Mouse (Mus musculus) cerebellum, adult 8-10 months (tissue): ENCODE measurements around the gene Klf11.
A peak's percentile ranks its signal among the peaks of the same experiment; 100 is the strongest.
"Not testable (repeated sequence)": the region's sequence is repeated elsewhere in the genome, so short reads cannot be mapped to it uniquely, and the experiment has no call there.

Source experiments
- DNase-seq: peaks from one replicate; pipeline ENCODE4 v3.0.0; 2022

Gene Klf11

DNA sequence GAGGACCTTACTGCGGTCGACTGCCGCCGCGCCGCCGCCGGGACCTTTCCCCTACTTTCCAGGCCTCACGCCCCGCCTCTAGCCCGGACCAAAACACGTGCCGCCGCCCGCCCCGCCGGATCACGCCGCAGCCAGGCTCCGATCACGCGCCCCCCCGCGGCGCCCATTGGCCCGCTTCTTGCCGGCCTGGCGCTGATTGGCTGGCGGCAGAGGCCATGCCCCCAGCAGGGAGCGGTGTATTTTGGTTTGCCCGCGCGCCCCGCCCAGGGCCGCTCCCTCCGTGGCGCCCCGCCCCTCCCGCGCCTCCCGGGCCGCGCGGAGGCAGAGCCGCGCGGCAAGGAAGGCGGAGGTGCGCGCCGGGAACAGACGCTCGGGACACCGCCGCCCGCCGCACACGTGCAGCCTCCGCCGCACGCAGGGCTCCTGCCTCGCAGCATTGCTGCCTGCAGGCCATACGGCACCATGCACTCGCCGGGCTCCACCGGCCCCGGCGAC lies at the start of gene Klf11:
Gene Klf11, plus strand, starts transcription at position 212 of the 495 bp plus-strand sequence.
- DNase-seq: peak; percentile 95

DNA sequence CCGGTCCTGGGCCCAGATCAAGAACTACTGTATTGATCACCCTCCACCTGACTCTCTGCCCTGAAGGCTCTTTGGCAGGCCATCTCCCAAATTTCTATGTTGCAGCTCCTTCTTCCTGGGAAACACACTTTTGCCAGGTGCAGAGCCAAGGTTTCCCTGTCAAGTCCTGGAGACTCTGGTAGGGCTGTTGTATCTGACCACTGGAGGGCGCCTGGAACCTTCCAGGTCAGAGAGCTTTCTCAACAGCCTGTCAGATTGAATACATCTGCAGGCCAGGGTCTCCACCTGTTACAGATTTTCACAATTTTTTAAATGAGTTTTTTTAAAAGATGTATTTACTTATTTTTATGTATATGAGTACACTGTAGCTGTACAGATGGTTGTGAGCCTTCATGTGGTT lies 47.8 kb upstream of the Klf11 start:
- peak; percentile 38 for DNase-seq

DNA sequence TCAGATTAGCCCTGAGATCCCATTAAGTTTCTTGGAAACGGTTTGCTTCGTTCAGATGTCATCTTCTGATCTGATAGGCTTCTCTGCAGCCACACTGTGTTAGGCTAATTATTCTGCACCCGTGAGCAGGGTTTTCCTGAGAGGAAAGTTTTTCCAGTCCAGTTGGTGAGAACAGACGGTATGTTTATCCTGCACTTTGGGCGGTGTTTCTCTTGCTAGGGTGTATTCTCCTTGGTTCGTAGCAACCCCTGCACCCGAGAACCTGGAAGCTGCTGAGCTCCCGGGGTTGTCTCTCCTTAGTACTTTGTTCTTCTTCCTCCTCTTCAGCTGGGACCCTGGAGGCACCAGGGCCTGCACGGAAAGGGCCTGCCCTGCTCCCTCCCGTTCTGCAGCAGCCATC lies 44.9 kb upstream of the Klf11 start:
- DNase-seq: no peak

DNA sequence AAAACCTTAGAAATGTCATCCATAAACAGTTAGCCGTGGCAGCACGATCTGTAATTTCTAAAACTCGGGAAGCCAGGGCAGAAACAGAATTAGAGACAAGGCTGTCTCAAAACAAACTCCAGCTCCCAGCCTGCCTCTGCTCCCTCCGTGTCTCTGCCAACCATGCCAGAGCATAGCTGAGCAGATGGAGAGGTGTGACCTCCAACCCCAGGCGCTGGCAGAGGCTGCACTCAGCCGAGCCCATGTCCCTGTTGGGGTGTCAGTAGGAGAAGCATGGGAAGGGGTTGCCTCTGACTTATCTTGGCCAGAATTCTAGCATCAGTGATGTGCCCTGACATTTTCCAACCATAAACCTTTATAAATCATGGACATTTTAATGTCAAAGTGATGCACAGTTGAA lies 38.5 kb upstream of the Klf11 start:
- DNase-seq: no peak

DNA sequence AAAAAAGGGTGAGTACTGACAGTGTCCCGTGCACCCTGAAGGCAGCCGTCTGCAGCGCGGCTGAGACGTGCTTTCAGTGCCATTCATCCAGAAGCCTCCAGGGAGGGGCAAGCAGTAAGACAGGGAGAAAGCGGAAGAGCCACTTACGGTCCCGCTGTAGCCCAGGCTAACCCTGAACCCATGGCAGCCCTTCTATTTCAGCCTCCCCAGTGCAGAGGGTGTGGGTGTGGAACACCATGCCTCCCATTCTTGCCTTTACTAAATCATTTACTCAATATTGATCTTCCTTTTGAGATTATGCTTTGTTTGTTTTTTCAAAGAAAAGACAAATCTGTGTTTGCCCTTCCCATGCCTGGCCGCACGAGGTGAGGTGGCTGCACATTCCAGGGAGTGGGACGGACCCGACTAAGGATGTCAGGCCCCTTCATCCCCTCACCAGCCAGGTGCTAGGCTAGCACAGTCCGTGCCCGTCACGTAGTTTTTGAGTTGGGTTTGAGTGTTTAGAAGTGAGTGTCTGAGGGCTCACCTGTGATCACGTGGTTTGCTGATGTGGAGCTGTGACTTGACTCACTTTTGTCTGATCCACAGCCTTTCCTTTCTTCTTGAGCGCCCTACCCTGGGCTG lies 36.5 kb upstream of the Klf11 start:
- no peak for DNase-seq

DNA sequence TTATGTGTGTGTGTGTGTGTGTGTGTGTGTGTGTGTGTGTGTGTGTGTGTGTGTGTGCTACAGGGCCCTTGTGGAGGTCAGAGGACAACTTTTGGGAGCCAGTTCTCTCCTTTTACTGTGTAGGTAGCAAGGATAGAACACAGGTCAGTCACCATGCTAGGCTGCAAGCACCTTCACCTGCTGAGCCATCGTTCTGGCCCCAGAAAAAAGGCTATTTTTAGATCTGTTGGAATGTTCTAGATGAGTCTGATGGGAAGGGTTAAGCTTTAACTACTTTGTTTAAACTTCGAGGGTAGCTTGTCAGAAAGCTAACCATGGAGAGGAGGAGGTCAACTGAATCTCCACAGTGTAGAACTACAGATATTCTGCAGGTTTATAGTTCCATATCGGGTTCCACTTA lies 35.9 kb upstream of the Klf11 start:
- DNase-seq: no peak

DNA sequence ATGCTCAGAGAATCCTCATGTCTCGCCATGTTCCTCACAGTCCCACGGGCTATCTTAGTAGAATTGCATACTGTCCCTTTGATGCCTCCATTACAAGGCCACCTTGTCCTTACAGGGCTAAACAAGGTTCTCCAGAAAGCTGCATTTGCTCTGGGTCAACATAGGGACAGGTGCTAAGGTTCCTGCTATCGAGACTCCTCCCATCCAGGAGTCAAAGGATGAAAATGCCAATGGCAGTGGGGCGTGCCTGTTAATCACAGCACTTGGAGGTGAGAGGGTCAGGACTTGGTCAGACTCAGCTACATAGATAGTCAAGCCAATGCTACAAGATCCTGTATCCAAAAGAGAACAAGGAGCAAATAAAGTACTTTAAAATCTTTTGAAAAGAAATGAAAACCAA lies 31.6 kb upstream of the Klf11 start:
- no peak for DNase-seq

DNA sequence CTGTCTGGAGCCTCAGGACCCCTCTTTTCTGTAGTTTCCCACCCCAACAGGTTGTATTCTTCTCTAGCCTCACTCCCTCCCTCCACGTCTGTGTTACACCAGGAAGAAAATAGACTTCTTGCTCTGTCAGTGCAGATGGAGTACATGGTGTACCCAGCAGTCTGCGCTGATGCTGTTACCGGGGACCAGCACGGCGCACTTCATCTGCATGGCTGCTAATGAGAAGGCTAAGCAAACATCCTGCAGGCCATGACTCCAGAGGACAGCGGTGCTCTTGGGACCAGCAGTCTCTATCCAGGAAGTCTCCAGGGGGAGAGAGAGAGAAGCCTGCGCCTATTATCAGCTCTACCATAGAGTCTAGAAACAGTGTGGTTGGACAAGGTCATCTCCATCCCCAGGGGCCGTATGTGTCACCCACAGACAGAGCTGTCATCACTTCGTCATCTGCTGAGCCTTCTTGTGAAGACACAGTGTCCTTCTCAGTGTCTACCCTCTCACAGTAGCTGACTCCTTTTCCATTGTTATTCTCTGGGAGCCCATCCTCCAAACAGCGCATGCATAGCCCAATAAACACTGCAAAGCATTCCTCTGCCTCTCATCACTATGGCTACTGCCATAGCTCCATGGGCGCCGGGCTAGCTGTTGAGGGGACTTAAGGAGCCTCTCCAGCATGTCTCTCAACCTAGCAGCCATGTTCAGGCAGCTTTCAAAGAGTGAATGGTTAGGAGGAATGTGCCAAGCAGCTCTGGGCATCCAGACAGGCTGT lies 27.4 kb upstream of the Klf11 start:
- no peak for DNase-seq

DNA sequence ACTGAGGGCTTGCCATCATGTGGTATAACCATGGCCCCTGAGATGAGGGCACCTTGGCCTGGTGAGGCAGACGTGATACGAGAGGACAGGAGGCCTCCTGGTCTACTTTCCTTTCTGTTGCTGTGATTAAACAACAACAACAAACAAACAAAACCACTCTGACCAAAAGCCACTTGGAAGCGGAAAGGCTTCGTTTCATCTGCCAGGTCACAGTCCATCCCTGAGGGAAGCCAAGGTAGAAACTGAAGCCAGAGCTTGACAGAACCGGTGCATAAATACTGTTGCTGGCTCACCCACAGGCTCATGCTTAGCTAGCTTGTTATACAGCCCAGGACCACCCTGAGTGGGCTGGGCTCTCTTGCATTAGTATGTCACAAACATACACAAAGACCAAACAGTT lies 24.7 kb upstream of the Klf11 start:
- no peak for DNase-seq

DNA sequence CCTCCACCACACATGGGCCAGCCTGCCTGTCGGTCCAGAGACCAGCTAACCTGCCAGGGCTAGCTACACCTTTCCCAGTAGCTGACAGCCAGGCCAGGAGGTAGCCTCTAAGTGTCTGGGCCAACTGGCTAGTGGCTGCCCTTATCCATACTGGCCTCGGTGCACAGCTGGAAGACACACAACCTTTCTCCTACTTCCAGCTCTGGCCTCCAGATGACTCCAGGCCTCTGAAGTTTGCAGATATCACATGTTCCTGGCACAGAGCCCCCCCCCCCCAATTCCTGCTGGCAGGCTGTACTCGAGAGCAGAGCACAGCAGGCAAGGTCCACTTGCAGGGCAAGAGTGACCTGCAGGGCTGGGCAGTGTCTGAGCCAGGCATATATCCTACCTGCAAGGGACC lies 23.9 kb upstream of the Klf11 start:
- DNase-seq: no peak

DNA sequence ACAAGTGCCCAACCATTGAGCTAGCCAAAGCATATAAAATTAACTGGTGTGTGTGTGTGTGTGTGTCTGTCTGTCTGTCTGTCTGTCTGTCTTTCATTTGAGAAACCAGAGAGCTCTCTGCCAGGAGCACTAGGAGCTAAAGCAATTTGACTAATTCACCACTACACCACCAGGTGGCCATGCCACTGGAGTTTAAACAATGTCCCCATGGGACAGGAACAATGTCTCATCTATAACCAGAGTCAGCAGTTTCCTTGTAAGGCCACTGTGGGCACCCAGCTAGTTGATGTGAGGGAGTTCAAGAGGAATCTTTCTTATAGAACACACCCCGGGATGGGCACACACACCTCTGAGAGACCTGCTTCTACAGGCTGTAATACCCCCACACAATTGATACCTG lies 20.9 kb upstream of the Klf11 start:
- no peak for DNase-seq

DNA sequence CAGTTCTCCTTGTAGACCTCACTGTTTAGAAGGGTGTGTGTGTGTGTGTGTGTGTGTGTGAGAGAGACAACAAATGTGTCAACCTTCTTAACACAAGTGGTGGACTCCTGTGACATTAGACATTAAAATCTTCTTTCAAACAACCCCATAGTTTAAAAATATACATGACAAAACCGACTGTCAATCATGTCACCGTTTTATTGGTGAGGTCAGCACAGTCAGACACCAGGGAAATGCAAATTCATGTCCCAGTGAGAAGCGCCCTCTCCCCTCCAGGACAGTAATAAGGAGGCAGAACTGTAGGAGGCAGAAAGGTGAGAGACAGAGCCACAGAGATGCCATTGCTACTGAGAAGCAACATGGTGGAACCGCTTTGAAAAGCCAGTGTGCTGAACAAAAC lies 18.7 kb upstream of the Klf11 start:
- no peak for DNase-seq

DNA sequence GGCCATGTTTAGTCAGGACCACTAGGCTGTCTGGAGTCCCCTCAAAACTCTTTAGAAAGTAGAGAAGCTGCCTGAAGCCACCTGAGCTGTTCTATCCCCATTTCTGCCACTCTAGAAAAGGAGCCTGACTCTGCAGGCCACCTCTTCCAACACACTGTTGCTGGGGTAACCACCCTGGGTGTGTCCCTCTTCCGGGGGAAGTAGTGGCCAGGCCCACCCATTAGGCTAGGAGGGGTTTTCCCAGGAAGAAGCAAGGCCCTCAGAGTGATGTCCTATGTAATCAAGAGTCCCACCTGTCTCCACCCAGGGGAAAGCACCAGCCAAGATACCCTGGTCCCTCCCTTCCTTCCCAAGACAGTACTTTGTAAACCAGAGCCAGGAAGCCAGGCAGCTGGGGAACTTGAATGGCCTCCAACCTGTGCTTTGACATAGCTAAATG lies 17.3 kb upstream of the Klf11 start:
- no peak for DNase-seq

DNA sequence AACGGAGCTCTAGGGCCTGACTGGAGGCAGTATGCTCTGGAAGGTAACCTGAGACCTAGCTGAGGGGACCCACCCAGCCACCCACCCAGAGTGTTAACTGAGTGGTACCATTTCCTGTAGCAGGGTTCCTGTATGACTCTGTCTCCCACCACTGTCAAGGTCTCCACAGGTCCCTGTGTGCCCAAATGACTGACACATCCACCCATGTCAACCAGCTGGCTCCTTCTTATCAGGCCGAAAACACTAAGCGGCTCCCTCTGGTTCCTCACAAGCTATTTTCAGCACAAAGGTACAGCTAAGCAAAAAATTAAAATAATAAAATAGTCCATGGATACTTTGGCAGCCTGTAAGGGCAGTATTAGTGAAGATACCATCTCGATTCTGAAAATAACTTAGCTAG lies 16.9 kb upstream of the Klf11 start:
- DNase-seq: no peak

DNA sequence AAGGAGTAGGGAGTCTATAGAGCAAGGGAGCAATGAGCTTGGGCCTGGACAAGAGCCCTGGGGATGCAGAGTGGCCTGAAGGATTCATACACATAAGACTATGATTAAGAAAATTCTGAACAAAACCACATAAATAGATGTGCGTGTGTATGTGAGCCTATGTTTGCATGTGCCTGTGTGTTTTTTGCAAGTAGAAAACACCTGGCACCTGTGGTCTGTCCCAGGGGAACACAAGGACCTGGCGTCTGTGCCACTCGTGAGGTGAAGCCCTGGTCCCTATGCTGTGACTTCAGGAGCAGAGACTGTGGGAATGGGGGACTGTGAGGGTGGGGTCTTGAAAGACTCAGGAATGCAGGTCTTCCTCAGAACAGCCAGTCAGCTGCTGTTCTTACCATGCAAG lies 16.4 kb upstream of the Klf11 start:
- no peak for DNase-seq

DNA sequence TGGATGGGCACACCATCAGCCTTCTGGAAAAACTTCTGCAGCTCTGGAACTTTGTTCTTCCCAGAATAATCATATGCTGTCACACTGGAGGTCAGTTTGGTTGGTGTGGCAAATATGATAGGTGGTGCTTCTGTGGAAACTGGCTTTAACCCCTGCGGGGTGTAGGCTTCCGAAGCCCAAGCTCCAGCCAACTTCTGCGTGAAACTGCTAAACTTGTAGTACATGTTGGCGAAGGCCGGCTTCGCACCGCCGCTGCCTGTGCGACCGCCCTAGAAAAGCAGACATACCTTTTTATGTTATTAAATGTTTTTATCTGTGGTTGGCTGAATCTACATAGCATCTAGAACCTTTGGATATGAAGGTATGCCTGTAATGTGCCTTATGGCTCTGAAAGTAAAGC lies 12.3 kb upstream of the Klf11 start:
- not testable (repeated sequence) for DNase-seq

DNA sequence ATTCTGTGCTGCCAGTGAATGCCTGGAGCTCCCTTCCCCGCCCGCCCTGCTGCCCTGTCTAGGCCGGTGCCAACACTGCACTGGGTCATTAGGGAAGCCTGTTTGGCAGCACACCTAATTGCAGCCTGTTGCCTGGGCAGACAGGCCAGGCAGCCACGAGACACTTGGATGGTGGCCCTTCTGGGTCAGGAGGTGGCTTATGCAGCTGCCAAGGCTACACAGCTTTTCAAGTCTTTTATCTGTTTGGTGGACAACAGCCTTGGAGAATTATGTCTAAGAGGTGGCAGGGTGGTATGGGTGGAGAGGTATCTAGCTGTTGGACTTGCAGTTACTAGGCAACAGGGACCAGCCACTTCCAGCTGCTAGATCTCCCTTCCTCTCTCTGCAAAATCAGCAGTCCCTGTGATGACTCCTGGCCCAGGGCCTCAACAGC lies 8.7 kb upstream of the Klf11 start:
- DNase-seq: peak; percentile 46

DNA sequence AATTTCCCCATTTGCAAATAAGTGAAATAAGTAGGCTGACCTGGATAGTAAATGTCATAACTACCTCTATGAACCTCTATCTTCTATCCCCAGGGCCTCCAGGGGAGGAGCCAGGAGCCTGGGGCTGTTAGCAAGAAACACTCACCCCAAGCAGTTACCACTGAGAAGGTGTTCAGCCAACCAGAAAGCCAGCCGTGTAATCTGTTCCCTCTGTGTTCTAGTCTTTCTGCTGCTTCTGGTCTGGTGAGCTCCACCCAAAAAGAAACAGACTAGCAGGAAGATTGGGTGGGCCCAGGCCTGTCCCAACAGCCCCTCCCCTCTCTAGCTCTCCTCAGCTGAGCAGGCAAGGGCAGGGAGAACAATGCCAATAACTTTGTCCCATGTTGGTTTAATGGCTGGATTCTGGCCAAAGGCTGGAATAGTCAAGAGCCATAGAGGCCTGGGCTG lies 6.9 kb upstream of the Klf11 start:
- DNase-seq: no peak

DNA sequence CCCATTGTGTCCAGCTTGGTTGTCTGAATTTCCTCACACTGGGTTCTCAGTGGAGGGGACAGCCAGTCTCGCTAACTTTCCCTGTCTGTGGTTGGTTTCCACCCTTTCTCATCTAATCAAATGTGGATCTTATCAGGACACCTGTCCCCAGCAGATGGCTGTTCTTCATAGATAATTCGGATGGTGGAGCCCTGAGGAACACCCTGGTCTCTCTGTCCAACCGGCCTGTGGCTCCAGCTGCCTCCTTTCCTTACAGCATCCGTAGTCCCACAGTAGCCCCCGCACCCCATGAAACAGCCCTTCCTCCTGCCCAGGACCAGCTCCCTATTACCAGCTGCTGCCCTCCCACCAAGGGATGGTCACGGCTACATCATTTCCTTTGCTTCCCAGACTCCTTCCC lies 5.2 kb upstream of the Klf11 start:
- DNase-seq: no peak

DNA sequence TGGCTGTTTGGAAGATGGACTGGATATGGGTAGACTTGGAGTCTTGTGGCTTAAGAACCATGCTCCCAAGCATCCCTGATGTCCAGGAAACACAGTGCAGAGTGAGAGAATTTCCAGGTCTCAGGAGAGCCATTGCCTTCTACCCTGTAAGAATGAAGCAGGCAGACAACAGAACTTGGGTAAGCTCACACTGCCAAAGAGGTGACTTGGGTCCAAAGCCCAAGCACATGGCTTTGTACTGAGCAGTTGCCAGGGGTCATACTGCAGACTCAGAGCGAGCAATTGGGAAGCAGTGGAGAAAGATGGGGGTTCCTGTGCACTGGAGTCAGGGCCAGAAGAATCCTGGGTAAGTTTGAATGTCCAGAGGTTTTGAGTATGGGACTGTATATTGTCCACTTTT lies 3.0 kb upstream of the Klf11 start:
- DNase-seq: no peak

DNA sequence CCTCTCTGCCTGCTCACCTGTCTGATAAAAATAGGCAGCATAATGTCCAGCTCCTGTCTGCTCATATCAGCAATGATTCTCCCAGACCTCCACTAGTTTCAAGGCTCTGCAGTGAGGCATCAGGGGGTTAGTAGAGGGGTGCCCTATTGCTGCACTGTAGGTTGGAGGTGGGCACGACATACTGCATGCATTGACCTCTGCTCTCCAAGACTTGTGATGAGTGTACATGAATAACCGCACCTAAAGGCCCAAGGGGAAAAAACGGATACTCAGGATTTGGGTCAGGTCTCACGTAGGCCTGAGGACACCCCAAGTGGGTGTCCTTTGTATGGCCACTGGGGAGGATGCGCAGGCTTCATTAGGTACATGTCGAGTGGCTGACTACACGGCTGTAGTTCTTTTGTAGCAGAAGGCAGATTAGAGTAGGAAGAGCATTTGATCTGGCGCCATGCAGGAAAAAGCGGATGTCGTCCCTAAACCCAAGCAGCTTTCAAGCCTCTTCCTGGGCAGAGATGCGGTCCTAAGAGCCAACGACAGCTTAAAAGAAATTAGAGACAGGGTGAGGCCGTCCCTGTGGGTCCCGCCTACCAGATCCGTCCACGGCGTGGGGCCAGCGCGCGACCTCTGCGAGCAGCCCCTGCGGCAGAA lies 535 bp upstream of the Klf11 start:
- DNase-seq: no peak

DNA sequence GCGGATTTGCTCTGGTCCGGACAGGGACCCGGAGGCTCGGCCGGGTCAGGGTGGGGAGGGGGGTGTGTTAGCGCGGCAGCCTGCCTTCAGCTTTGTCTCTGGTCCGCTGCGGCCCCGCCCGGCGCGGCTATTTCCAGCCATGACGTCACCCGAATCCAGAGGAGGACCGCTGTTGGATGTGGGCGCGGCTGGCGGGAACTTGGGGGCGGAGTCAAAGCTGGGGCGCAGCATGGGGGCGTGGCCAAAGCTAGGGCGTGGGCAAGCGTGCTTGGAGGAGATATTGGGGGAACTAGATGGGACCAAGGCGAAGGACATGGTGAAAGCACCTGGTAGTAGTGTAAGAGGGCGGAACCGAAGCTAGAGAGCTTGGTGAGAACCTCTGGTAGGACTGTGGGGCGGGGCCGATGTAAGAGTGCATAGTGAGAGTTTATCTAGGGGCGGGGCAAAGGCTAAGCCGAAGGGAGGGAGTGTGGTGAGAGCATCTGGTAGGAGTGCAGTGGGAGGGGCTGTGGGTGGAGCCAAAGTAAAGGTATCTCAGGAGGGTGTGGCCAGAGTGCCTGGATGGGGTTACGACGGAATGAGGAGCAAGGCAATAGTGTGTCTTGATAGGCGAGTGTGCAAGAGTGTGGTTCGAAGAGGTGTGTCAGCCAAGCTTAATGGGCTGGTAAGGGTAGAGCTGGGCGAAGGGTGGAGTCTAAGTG lies 718 bp downstream of the Klf11 start:
- peak; percentile 87 for DNase-seq
